Mouse (Mus musculus) liver, embryonic 11.5 days (tissue): ENCODE measurements around the gene Aldh3b1. TPM values are rescaled to one million over a fixed set of nuclear protein-coding genes. Genes with fewer than 3 reads are reported as not detected.

ENCODE experiments used
- ATAC-seq: fragments of 200-750 bp; cut with Nextera tagmentation; replicated peaks from 2 replicates; pipeline ENCODE4 v1.8.0; 2017; ENCODE audit warnings: moderate number of reproducible peaks, mild to moderate bottlenecking, moderate TSS enrichment, moderate library complexity; ENCODE audit not compliant: low FRiP score
- DNase-seq: peaks from one replicate; pipeline ENCODE4 v3.0.0-alpha.2; 2017; ENCODE audit warnings: low spot score
- H3K27ac ChIP-seq: fragments of 300-500 bp; sonication (generic); 2 replicates; pipeline ENCODE4 v1.5.1; 2014; ENCODE audit warnings: mild to moderate bottlenecking, low read depth, low read length, control low read depth
- H3K27me3 ChIP-seq: fragments of 300-500 bp; sonication (generic); replicated peaks from 2 replicates; pipeline ENCODE4 v1.6.1; 2014; ENCODE audit warnings: low read length, mixed read lengths; ENCODE audit not compliant: control insufficient read depth, insufficient read depth
- H3K36me3 ChIP-seq: fragments of 300-500 bp; sonication (generic); 2 replicates; pipeline ENCODE4 v1.6.1; 2014; ENCODE audit warnings: mild to moderate bottlenecking, low read length, moderate library complexity, mixed read lengths; ENCODE audit not compliant: control insufficient read depth, insufficient read depth
- H3K4me1 ChIP-seq: fragments of 300-500 bp; sonication (generic); replicated peaks from 2 replicates; pipeline ENCODE4 v1.6.1; 2014; ENCODE audit warnings: low read length, mixed read lengths; ENCODE audit not compliant: control insufficient read depth, insufficient read depth
- H3K4me2 ChIP-seq: fragments of 300-500 bp; sonication (generic); 2 replicates; pipeline ENCODE4 v1.6.1; 2014; ENCODE audit warnings: mild to moderate bottlenecking, control low read depth, moderate library complexity
- H3K4me3 ChIP-seq: fragments of 300-500 bp; sonication (generic); 2 replicates; pipeline ENCODE4 v1.5.1; 2014; ENCODE audit warnings: low read depth, low read length, control low read depth
- H3K9ac ChIP-seq: fragments of 300-500 bp; sonication (generic); 2 replicates; pipeline ENCODE4 v1.6.1; 2014; ENCODE audit warnings: low read depth, low read length, control low read depth
- H3K9me3 ChIP-seq: fragments of 300-500 bp; sonication (generic); 2 replicates; pipeline ENCODE4 v1.6.1; 2016; ENCODE audit warnings: low read length, inconsistent platforms, mixed read lengths; ENCODE audit not compliant: control insufficient read depth
- WGBS: fragments of 180-500 bp; shearing (Covaris S2); extraction: QIAGEN DNeasy Blood & Tissue Kit; methylation state at CpG from one replicate; pipeline ENCODE4 v1.1.7; 2014; 5-methylcytosine and 5-hydroxymethylcytosine counted together
- polyA plus RNA-seq: library from polyadenylated mRNA; unstranded; fragments of >200 nt; fragmentation: Nextera tagmentation; extraction: Ambion mirVana; gene quantifications from 2 replicates; pipeline ENCODE4 v1.2.1, GENCODE M21; 2014

Aldh3b1 gene
- polyA plus RNA-seq, 1 experiment from 2014 or later = 1.7 TPM

DNA sequence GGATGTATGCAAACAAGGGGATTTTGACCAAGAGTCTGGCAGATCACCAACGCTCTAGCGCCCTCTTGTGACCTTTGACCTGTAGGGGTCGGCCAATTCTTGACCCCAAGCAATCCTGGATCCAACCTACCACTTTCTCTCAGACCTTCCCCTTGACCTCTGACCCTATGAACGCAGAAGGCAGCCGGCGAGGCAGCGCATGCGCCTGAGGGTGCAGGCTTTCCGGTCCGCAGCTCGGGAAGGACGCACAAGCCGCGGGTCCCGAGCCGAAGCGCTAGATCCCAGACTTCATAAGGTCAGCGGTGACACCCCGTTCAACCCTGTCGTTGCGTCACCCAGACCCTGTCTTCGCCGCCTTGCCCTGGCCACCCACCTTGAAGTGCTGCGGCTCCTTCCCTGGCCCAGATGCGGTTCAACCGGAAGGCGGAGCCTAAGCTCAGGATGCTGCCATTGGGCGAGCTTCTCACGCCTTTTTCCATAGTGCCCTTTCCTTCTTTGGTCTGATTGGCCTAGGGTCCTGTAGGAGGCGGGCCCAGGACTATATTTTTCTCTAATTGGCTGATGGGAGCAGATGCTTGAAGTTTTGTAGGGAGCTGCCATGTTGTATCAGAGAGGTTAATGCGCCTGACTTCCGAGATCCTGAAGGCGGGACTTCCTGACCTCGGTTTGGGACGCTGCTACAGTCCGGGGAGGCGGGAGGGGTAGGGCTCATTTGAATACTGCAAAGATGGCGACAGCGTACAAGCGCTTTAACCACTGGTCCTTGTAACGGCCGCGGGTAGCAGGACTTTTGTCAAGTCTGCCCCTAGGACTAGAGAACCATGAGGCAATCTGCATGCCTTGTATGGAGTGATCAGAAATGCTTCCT is 17.0 kb downstream of the Aldh3b1 start, which contains the start of gene Ndufs8:
Gene Ndufs8, minus strand, starts transcription at position 438 of the 868 bp plus-strand sequence.
- Histone ChIP-seq H3K4me3 (peak within 1 kb of the TSS; percentile 69), H3K4me2 (peak within 1 kb of the TSS; percentile 75), H3K36me3 (peaks cover 16% of the 10 kb centered on the region), H3K27me3 (no peaks in the 10 kb centered on the region), H3K4me1 (peaks cover 17% of the 10 kb centered on the region), H3K9ac (peak within 1 kb of the TSS; percentile 73), H3K27ac (peak within 1 kb of the TSS; percentile 50; the same call in 1 of the 2 replicates), H3K9me3 (no peaks in the 10 kb centered on the region)
- 1% methylated on average over 43 of the region's 43 CpGs for WGBS
- DNase-seq (peak; percentile 88), ATAC-seq (peak; percentile 97)

- no peak overlapping the region for H3K4me3 ChIP-seq
- ATAC-seq (no peak), DNase-seq (no peak)
- H3K36me3 ChIP-seq = peaks cover 16% of the 10 kb centered on the region
- no peak overlapping the region for H3K27ac ChIP-seq
- no peaks in the 10 kb centered on the region for H3K27me3 ChIP-seq
- peaks cover 37% of the 10 kb centered on the region for H3K4me1 ChIP-seq
- H3K4me2 ChIP-seq = no peak overlapping the region
- no peak overlapping the region for H3K9ac ChIP-seq
- H3K9me3 ChIP-seq = no peaks in the 10 kb centered on the region
- 79% methylated on average over 5 of the region's 5 CpGs for WGBS
Measured at GRCm38 (mm10) chr19:3910206-3910605, 19.4 kb downstream of the Aldh3b1 start.

DNA sequence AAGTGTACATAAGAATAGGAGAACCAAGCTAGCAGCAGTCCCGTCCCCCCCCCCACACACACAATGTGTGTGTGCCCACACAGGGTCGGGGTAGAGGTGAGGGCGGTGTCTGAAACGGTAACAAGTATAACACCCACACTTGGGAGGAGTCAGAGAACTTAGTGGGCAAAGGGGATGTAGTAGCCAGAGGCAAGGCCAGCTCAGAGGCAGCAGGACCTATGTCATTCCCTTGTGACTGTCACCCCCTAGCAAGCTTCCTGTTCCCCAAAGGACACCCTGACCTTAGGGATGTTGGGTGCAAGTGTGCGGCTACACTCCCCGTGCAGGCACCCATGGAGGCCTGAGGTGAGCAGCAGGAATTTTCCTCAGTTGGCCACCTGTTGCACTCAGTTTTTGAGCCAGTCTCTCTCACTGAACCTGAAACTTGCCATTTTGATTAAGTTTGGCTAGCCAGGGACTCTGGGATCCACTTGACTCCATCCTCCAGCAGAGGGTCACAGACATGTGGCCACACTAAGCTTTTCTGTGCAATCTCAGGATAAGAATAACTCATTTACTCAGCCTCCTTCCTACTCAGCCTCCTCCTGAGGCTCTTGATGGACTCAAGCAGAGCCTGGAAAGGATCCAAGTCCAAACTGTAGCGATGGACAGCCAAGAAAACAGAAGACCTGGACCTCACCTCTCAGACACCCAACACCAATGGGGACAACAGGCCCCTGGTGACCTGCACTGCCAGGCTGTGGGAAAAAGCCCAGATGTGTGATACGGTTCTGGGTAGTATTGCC is 21.5 kb downstream of the Aldh3b1 start:
- WGBS = 72% methylated on average over 8 of the region's 8 CpGs
- Histone ChIP-seq H3K4me2 (peak overlapping the region; percentile 99), H3K4me1 (peaks cover 41% of the 10 kb centered on the region), H3K4me3 (no peak overlapping the region), H3K9me3 (no peaks in the 10 kb centered on the region), H3K36me3 (peaks cover 29% of the 10 kb centered on the region), H3K27ac (no peak overlapping the region; the same call in 1 of the 2 replicates), H3K9ac (0 out of 2 replicates have a peak overlapping the region, but pooled peaks have one; percentile 75), H3K27me3 (no peaks in the 10 kb centered on the region)
- DNase-seq (no peak), ATAC-seq (no peak)

DNA sequence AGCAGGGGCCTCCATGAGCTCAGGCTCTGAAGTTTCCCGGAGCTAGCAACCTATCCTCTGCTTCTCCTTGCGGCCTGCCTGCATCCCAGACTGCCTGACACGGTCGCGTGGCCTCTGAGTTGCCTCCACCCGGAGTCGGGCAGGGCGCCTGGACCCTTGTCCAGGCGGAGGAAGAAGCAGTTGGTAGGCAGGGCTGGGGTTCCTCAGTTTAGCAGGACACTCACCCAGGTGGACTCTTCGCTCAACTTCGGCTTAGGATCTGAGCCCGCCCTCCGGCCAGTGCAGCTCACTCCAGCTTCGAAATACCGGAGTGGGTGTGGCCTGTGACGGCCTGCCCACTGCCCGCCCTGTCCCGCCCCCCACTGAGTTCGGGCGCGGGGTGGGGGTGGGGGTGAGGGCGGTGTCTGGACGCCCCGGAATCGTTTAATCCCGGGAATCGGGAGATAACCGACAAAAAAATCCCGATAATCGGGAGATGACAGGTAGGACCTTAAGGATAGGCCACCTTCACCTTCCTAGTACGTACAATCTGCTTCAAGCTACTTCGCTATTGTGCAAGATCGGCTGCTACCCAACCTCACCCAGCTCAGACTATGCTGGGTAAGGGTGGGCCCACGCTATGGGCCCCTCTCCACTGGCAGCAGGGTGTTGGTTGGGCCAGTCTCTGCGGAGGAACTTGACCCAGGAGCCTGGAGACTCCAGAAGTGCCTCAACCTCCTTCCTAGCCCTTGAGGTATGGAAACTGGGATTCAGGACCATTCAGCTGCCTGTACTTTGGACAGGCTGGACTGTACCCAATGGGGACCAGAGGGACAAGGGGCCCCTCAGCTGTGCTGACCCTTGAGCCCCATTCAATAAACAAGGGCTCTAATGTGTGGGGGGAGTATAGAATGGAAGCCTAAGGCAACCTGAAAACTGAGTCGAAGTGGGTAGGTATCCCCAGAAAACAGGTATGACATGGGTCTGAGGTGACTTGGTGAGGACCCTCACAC is 22.5 kb downstream of the Aldh3b1 start, which contains the start of gene Tcirg1:
Gene Tcirg1, minus strand, starts transcription at position 339 of the 992 bp plus-strand sequence.
- peaks cover 34% of the 10 kb centered on the region for H3K36me3 ChIP-seq
- H3K4me2 ChIP-seq = peak within 1 kb of the TSS; percentile 99
- peak within 1 kb of the TSS; percentile 75 for H3K27ac ChIP-seq
- DNase-seq (peak; percentile 84), ATAC-seq (peak; percentile 89)
- H3K9me3 ChIP-seq = no peaks in the 10 kb centered on the region
- H3K9ac ChIP-seq = peak within 1 kb of the TSS; percentile 75
- H3K4me1 ChIP-seq = peaks cover 41% of the 10 kb centered on the region
- WGBS = 3% methylated on average over 33 of the region's 36 CpGs
- peak within 1 kb of the TSS; percentile 75 for H3K4me3 ChIP-seq
- H3K27me3 ChIP-seq = no peaks in the 10 kb centered on the region

- WGBS = 17% methylated on average over 10 of the region's 10 CpGs
- Histone ChIP-seq H3K27me3 (no peaks in the 10 kb centered on the region), H3K27ac (peak overlapping the region; percentile 75), H3K4me2 (peak overlapping the region; percentile 99), H3K36me3 (peaks cover 38% of the 10 kb centered on the region), H3K4me3 (peak overlapping the region; percentile 75), H3K4me1 (peaks cover 37% of the 10 kb centered on the region), H3K9ac (peak overlapping the region; percentile 75), H3K9me3 (no peaks in the 10 kb centered on the region)
- DNase-seq = peak; percentile 47
- no peak for ATAC-seq
Measured at GRCm38 (mm10) chr19:3906326-3906725, 23.3 kb downstream of the Aldh3b1 start.

DNA sequence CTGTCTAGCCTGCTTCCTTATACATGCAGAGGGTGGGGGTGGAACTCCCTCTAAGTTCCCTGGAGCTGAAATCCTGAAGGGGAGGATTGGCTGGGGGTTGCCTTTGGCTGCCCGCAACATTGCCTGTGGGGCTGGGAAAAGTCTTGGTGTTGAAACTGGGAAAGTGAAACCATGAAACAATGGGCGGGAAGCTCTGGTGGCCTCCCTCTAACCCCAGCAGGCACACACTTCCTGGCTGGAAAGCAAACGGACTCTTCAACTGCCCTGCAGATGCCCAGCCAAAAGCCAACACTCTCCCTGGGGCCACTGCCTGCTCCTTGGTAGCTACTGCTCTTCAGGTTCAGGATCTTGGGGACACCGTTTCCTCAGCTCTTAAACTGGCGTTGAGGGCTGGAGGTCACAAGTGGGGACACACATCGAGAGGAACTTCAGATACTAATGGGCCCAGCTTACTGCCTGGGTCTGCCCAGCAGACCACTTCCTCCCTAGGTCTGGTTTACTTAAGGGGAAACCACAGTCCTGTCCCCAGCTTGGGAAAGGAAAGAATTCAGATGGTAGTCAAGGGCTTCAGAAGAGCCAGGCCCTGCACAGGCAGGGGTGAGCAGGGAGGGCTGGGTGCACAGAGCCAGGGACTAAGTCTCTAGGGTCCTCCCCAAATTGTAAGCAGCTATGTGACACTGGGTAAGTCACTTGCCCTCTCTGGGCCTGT is 24.2 kb downstream of the Aldh3b1 start:
- peak; percentile 54 for DNase-seq
- 24% methylated on average over 6 of the region's 6 CpGs for WGBS
- H3K9ac ChIP-seq = peak overlapping the region; percentile 75
- no peaks in the 10 kb centered on the region for H3K9me3 ChIP-seq
- peak overlapping the region; percentile 75 for H3K27ac ChIP-seq
- peaks cover 35% of the 10 kb centered on the region for H3K36me3 ChIP-seq
- no peaks in the 10 kb centered on the region for H3K27me3 ChIP-seq
- no peak for ATAC-seq
- peak overlapping the region; percentile 99 for H3K4me2 ChIP-seq
- peaks cover 37% of the 10 kb centered on the region for H3K4me1 ChIP-seq
- peak overlapping the region; percentile 75 for H3K4me3 ChIP-seq

DNA sequence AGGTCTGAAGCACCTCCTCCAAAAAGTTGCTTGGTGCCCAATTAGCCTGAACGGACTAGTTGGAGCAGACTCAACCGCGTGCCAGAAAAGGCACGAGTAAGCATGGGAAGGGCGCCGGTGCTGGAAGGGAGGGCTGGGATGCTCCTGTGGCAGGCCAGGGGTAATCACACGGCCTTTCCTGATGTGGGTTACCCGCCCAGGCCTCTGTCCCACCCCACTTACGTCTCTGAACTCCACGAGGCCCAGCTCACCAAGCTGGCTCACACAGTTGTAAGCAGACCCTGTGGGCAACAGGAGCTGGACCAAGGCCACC is 25.3 kb downstream of the Aldh3b1 start:
- DNase-seq (no peak), ATAC-seq (no peak)
- H3K27ac ChIP-seq = no peak overlapping the region
- H3K9ac ChIP-seq = no peak overlapping the region
- H3K9me3 ChIP-seq = no peaks in the 10 kb centered on the region
- 76% methylated on average over 10 of the region's 10 CpGs for WGBS
- H3K36me3 ChIP-seq = peaks cover 29% of the 10 kb centered on the region
- H3K27me3 ChIP-seq = no peaks in the 10 kb centered on the region
- H3K4me2 ChIP-seq = peak overlapping the region; percentile 99
- no peak overlapping the region for H3K4me3 ChIP-seq
- H3K4me1 ChIP-seq = peaks cover 37% of the 10 kb centered on the region
